Mouse (Mus musculus) cerebellum, adult 2 months (tissue): ENCODE data around the gene Aqp11. TPM values are rescaled to one million over a fixed set of nuclear protein-coding genes. Genes with fewer than 3 reads are reported as not detected.

Experiments used
- DNase-seq, 2 experiments: peaks; one replicate each; pipeline ENCODE4 v3.0.0; 2021
- H3K27ac ChIP-seq: fragments of 200-500 bp; 2 replicates; pipeline ENCODE4 v1.5.1; 2012; ENCODE audit warnings: low read length, control low read depth, inconsistent platforms; ENCODE audit not compliant: insufficient read depth
- H3K27me3 ChIP-seq: fragments of 200-500 bp; 2 replicates; pipeline ENCODE4 v1.6.1; 2012; ENCODE audit warnings: inconsistent platforms, mild to moderate bottlenecking, low read length, moderate library complexity; ENCODE audit not compliant: control insufficient read depth, insufficient read depth
- H3K4me1 ChIP-seq: fragments of 200-500 bp; 2 replicates; pipeline ENCODE4 v1.6.1; 2011; ENCODE audit warnings: low read length; ENCODE audit not compliant: control insufficient read depth, insufficient read depth
- H3K4me3 ChIP-seq: fragments of 200-500 bp; replicated peaks from 2 replicates; pipeline ENCODE3; 2011; ENCODE audit warnings: mild to moderate bottlenecking, low read depth, low read length, control low read depth; ENCODE audit not compliant: insufficient read depth
- CTCF ChIP-seq: fragments of 200-500 bp; IDR thresholded peaks from 2 replicates; pipeline ENCODE4 v1.5.1; 2011; ENCODE audit warnings: low read depth, mild to moderate bottlenecking, control low read depth, low read length, moderate library complexity, borderline replicate concordance; ENCODE audit not compliant: insufficient read depth
- POLR2A ChIP-seq: fragments of 200-500 bp; IDR thresholded peaks from 2 replicates; pipeline ENCODE4 v1.6.1; 2011; ENCODE audit warnings: low read length, control low read depth, borderline replicate concordance; ENCODE audit not compliant: insufficient read depth
- WGBS: fragments of 180-500 bp; shearing (Covaris S2); methylation state at CpG from one replicate; pipeline ENCODE4 v1.1.7; 2018; 5-methylcytosine and 5-hydroxymethylcytosine counted together
- polyA plus RNA-seq: library from polyadenylated mRNA; depleted of rRNA; stranded (reverse); fragments of >200 nt; gene quantifications from 2 replicates; pipeline ENCODE4 v1.2.3, GENCODE M21; 2012; rRNA removed

Aqp11 gene
- polyA plus RNA-seq: 13.9 and 14.4 TPM in 2 replicates

- TF ChIP-seq POLR2A (peak; percentile 45; the same call in 1 of the 2 replicates), CTCF (no peak)
- under 1% methylated on average over 63 of the region's 64 CpGs for WGBS
- peak; percentile 82 to 86 for DNase-seq
- Histone ChIP-seq H3K4me1 (peaks cover 3% of the 10 kb centered on the region), H3K4me3 (peak within 1 kb of the TSS; percentile 88), H3K27ac (peak within 1 kb of the TSS; percentile 2; the same call in 1 of the 2 replicates), H3K27me3 (no peaks in the 10 kb centered on the region)
Observed at GRCm38 (mm10) chr7:97737638-97738456, at the start of gene Aqp11. Gene Aqp11, minus strand, starts transcription at chr7:97738289.

GRCm38 (mm10) chr7:97783523-97783922 is 45.4 kb upstream of the Aqp11 start:
- TF ChIP-seq CTCF (no peak), POLR2A (no peak)
- no peak for DNase-seq
- Histone ChIP-seq H3K27me3 (no peaks in the 10 kb centered on the region), H3K4me1 (no peaks in the 10 kb centered on the region), H3K27ac (no peak overlapping the region), H3K4me3 (no peak overlapping the region)
- 70% methylated on average over 5 of the region's 5 CpGs for WGBS

- TF ChIP-seq CTCF (no peak), POLR2A (no peak)
- Histone ChIP-seq H3K4me3 (no peak overlapping the region), H3K27me3 (no peaks in the 10 kb centered on the region), H3K27ac (no peak overlapping the region), H3K4me1 (no peaks in the 10 kb centered on the region)
- DNase-seq: no peak
- WGBS: 80% methylated on average over 8 of the region's 8 CpGs
Observed at GRCm38 (mm10) chr7:97781496-97781895, 43.4 kb upstream of the Aqp11 start.

- DNase-seq: no peak
- Histone ChIP-seq H3K4me3 (no peak overlapping the region), H3K4me1 (no peaks in the 10 kb centered on the region), H3K27ac (no peak overlapping the region), H3K27me3 (no peaks in the 10 kb centered on the region)
- 81% methylated on average over 1 of the region's 1 CpGs for WGBS
- TF ChIP-seq POLR2A: no peak
- TF ChIP-seq CTCF: no peak
Observed at GRCm38 (mm10) chr7:97780815-97781214, 42.7 kb upstream of the Aqp11 start.

- no peaks in the 10 kb centered on the region for H3K27me3 ChIP-seq
- H3K4me3 ChIP-seq: no peak overlapping the region
- H3K4me1 ChIP-seq: no peaks in the 10 kb centered on the region
- no peak overlapping the region for H3K27ac ChIP-seq
- no peak for DNase-seq
- WGBS: 95% methylated on average over 1 of the region's 1 CpGs
- no peak for TF ChIP-seq CTCF
- no peak for TF ChIP-seq POLR2A
Observed at GRCm38 (mm10) chr7:97780222-97780621, 42.1 kb upstream of the Aqp11 start.

- H3K4me3 ChIP-seq: no peak overlapping the region
- no peaks in the 10 kb centered on the region for H3K27me3 ChIP-seq
- whole genome bisulfite sequencing: 92% methylated on average over 4 of the region's 4 CpGs
- H3K27ac ChIP-seq: no peak overlapping the region
- TF ChIP-seq CTCF (no peak), POLR2A (no peak)
- DNase-seq: no peak
- no peaks in the 10 kb centered on the region for H3K4me1 ChIP-seq
Observed at GRCm38 (mm10) chr7:97777191-97777590, 39.1 kb upstream of the Aqp11 start.

- WGBS: 73% methylated on average over 2 of the region's 2 CpGs
- H3K4me3 ChIP-seq: no peak overlapping the region
- no peak overlapping the region for H3K27ac ChIP-seq
- no peak for DNase-seq
- TF ChIP-seq POLR2A (no peak), CTCF (no peak)
- peaks cover 7% of the 10 kb centered on the region; the same call in 1 of the 2 replicates for H3K4me1 ChIP-seq
- H3K27me3 ChIP-seq: no peaks in the 10 kb centered on the region
Observed at GRCm38 (mm10) chr7:97775923-97776322, 37.8 kb upstream of the Aqp11 start.

GRCm38 (mm10) chr7:97775380-97775779 is 37.3 kb upstream of the Aqp11 start:
- TF ChIP-seq POLR2A (no peak), CTCF (no peak)
- Histone ChIP-seq H3K27me3 (no peaks in the 10 kb centered on the region), H3K4me1 (peaks cover 10% of the 10 kb centered on the region; the same call in 1 of the 2 replicates), H3K27ac (no peak overlapping the region), H3K4me3 (no peak overlapping the region)
- no peak for DNase-seq
- 34% methylated on average over 3 of the region's 3 CpGs for WGBS
